Mouse (Mus musculus) embryonic fibroblast, embryonic 13.5 days (primary cell): ENCODE measurements at regions not wholly inside any gene's neighbourhood (a gene's known extent, or its start where the extent isn't known, plus 50 kb on each side); places are given as distances from the start of the nearest gene placed in this dataset.

ENCODE experiments used
- H3K27ac ChIP-seq: 2 replicates; pipeline ENCODE4 v1.5.1; 2012; ENCODE audit warnings: low read length, control low read depth, inconsistent platforms; ENCODE audit not compliant: insufficient read depth
- H3K4me1 ChIP-seq: 2 replicates; pipeline ENCODE4 v1.6.1; 2011; ENCODE audit warnings: low read length; ENCODE audit not compliant: control insufficient read depth, insufficient read depth
- H3K4me3 ChIP-seq: 2 replicates; pipeline ENCODE4 v1.5.1; 2011; ENCODE audit warnings: mild to moderate bottlenecking, control low read depth, low read length; ENCODE audit not compliant: insufficient read depth
- CTCF ChIP-seq: IDR thresholded peaks from 2 replicates; pipeline ENCODE4 v1.5.1; 2011; ENCODE audit warnings: mild to moderate bottlenecking, control low read depth, low read length, moderate library complexity, borderline replicate concordance; ENCODE audit not compliant: insufficient read depth
- POLR2A ChIP-seq: IDR thresholded peaks from 2 replicates; pipeline ENCODE4 v1.6.1; 2011; ENCODE audit warnings: low read depth, mild to moderate bottlenecking, control low read depth, low read length, moderate library complexity

DNA sequence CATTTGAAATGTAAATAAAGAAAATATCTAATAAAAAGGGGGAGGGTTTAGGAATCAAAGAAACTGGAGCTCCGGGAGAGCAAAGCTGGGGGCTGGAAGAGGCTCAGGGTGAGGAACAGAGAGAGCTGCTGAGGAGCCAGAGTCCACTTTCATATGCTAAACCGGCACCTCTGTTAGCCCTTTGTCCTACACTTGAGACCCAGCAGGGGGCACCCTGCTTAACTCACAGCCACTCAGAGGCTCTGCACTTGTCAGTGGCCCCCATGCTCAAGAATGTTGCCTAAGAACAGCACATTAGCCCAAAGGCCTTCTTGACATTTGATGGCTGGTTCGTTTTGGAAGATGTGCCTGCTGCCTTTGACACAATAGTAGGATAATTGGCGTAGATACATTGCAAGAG, 71.5 kb upstream of the Phactr1 start:
- H3K4me3 ChIP-seq, result no peak overlapping the region
- TF ChIP-seq CTCF (no peak), POLR2A (no peak)
- no peaks in the 10 kb centered on the region for H3K4me1 ChIP-seq
- H3K27ac ChIP-seq, result no peak overlapping the region

GRCm38 (mm10) chr13:42613326-42613725, 67.1 kb upstream of the Phactr1 start:
- TF ChIP-seq CTCF (no peak), POLR2A (no peak)
- H3K4me1 ChIP-seq, result no peaks in the 10 kb centered on the region

GRCm38 (mm10) chr13:42615826-42616225, 64.6 kb upstream of the Phactr1 start:
- no peaks in the 10 kb centered on the region for H3K4me1 ChIP-seq
- no peak overlapping the region for H3K27ac ChIP-seq
- no peak for TF ChIP-seq CTCF
- no peak overlapping the region for H3K4me3 ChIP-seq

More at GRCm38 (mm10) chr13:42613326-42613725, 67.1 kb upstream of the Phactr1 start:
- no peak overlapping the region for H3K4me3 ChIP-seq
- no peak overlapping the region for H3K27ac ChIP-seq

DNA sequence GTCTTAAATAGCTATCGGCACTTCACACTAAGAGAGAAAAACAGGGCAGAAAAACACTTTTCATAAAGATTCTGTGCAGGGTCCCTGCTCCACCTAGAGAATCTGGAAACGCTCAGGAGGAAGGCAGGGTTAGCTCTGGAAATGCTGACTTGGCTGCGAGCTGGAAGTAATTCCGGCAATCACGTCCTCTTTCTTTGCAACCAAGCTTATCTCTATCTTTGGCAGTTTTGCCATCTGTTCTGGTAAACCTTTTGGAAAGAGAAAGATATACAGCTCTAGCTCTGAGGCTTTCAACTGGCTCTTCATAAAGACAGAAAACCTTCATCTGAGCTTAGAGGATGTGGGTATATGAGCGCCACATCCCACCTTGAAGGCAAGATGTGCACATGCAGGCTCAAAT, 63.2 kb upstream of the Phactr1 start:
- Histone ChIP-seq H3K4me3 (no peak overlapping the region), H3K4me1 (no peaks in the 10 kb centered on the region), H3K27ac (no peak overlapping the region)
- no peak for TF ChIP-seq POLR2A

DNA sequence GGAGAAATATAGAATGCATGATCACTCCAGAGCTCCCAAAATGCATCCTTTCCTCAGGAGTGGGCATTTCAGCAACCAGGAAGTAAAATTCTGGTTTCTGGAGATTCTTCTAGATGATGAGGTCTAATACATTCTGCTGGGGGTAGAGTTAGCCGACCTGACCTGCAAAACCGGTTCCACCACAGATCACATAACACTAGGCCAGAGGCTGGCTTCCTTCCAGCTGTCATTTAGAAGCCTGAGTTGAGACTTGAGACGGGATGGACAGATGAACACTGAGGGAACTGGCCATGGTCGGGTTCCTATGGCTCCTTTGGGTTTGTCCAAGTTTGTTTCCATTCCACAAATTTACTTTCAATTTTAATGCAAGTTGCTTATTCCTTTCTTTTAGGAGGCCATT, 62.6 kb upstream of the Phactr1 start:
- H3K4me3 ChIP-seq, result no peak overlapping the region
- H3K27ac ChIP-seq, result no peak overlapping the region
- no peak for TF ChIP-seq POLR2A
- no peak for TF ChIP-seq CTCF
- no peaks in the 10 kb centered on the region for H3K4me1 ChIP-seq

DNA sequence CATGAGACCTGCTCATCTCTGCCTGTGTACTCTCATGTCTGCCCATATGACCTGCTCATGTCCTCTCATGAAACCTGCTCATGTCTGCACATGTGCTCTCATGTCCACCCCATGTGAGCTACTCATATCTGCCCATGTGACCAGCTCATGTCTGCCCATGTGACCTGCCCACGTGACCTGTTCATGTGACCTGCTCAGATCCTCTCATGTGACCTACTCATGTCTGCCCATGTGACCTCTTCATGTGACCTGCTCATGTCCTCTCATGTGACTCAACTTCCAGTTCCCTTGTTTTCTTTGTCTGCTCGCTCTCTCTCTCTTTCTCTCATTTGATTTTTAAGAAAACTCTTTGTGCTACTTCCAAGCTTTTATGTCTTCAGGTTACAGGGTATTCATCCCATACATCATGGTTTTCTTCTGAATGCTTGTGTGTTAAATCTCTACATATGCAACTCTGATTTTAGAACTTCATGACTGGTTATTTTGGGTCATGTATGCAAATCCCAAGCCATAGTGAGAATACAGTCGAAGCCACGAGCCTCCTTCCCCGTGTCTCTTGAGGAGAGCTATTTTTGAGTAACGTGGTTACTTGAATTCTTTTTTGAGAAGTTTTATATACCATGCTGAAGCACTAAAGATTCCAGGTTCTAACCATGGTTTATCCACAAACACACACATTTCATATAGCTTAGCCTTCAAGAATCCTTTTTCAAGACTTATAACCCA, 60.7 kb upstream of the Phactr1 start:
- Histone ChIP-seq H3K4me3 (no peak overlapping the region), H3K27ac (no peak overlapping the region), H3K4me1 (no peaks in the 10 kb centered on the region)
- TF ChIP-seq CTCF (no peak), POLR2A (no peak)

- no peak for TF ChIP-seq CTCF
- no peak for TF ChIP-seq POLR2A
- no peak overlapping the region for H3K27ac ChIP-seq
- no peaks in the 10 kb centered on the region for H3K4me1 ChIP-seq
- H3K4me3 ChIP-seq, result no peak overlapping the region
Observed at GRCm38 (mm10) chr13:42623491-42623890, 56.9 kb upstream of the Phactr1 start.
